Mouse (Mus musculus) E14TG2a.4 (cell line): Measurements from ENCODE around the gene Trim25.

ENCODE experiments used
- CTCF ChIP-seq: conservative IDR thresholded peaks from 2 replicates; pipeline ENCODE4 v1.5.1; 2014; ENCODE audit warnings: low read length
- NANOG ChIP-seq: IDR thresholded peaks from 2 replicates; pipeline ENCODE4 v1.6.1; 2014; ENCODE audit warnings: borderline replicate concordance, low read length, mixed read lengths
- POU5F1 ChIP-seq: IDR thresholded peaks from 2 replicates; pipeline ENCODE4 v1.6.1; 2014; ENCODE audit warnings: low read length, borderline replicate concordance

GRCm38 (mm10) chr11:89060423-89061089 lies 61.4 kb downstream of the Trim25 start:
- no peak for TF ChIP-seq CTCF
- TF ChIP-seq POU5F1: no peak
- no peak for TF ChIP-seq NANOG
